Mouse (Mus musculus): ENCODE data around the gene Ccdc150. TPM values are rescaled to one million over a fixed set of nuclear protein-coding genes. Genes with fewer than 3 reads are reported as not detected.

Ccdc150 gene
- total RNA-seq, 2 experiments from 2014 or later, result 0.16 to 0.62 TPM

Other genes with a start within 250 kb of the Ccdc150 start
- 10 to 100 TPM; 33.6 to 33.8 TPM for gene Hecw2, start 55.5 kb upstream of the Ccdc150 start, total RNA-seq (2021)
- gene Gtf3c3, start 188.3 kb downstream of the Ccdc150 start, total RNA-seq (2021), result 10 to 100 TPM; 27.4 to 30.7 TPM